Mouse (Mus musculus): ENCODE measurements at regions not wholly inside any gene's neighbourhood (a gene's known extent, or its start where the extent isn't known, plus 50 kb on each side); places are given as distances from the start of the nearest gene placed in this dataset.

GRCm38 (mm10) chr14:97086363-97087309 lies 567.7 kb upstream of the Klhl1 start:
- TF ChIP-seq CTCF (conservative IDR thresholded peaks at IDR 0.05; ENCODE audit: low read length) (no peak), NANOG (IDR thresholded peaks at IDR 0.05; ENCODE audit: borderline replicate concordance, low read length) (no peak), POU5F1 (IDR thresholded peaks at IDR 0.05; ENCODE audit: borderline replicate concordance, low read length) (no peak)

All from E14TG2a.4 (cell line).